Comparison of ENCODE assay signal across 16 mouse cellular contexts in genomic region chrX:71413616-71414015, GRCm38 (mm10). TPM values are rescaled to one million over a fixed set of nuclear protein-coding genes. Genes with fewer than 3 reads are reported as not detected.
DNase-seq lines count a peak whose midpoint lies in the region; ATAC-seq lines count a peak whose summit lies in the region.
"Had no signal": no experiment of that assay in that cellular context is flagged by ENCODE, and none has a peak within 500 bp of the region (broad histone marks: within the 10 kb centered on the region; RNA-seq: fewer than 3 reads in every experiment).

No protein-coding gene starts in this region.

- H3K4me2 ChIP-seq in midbrain, embryonic 14.5 days (ENCODE audit: low read length): no peak overlapping the region
- H3K4me2 ChIP-seq: embryonic facial prominence, embryonic 12.5 days; forebrain, embryonic 13.5 days; forebrain, embryonic 15.5 days had no signal

- no peaks in the 10 kb centered on the region for H3K27me3 ChIP-seq in midbrain, embryonic 14.5 days (ENCODE audit: control insufficient read depth, insufficient read depth, low read length)
- H3K27me3 ChIP-seq: embryonic facial prominence, embryonic 12.5 days; forebrain, embryonic 13.5 days; forebrain, embryonic 15.5 days had no signal

- H3K27ac ChIP-seq in midbrain, embryonic 14.5 days (replicated peaks; ENCODE audit: low read depth, low read length): no peak overlapping the region
- H3K27ac ChIP-seq: embryonic facial prominence, embryonic 10.5 days; embryonic facial prominence, embryonic 12.5 days; forebrain, embryonic 13.5 days; forebrain, embryonic 15.5 days had no signal

- no peak overlapping the region for H3K9ac ChIP-seq in midbrain, embryonic 14.5 days (replicated peaks; ENCODE audit: low read length)
- H3K9ac ChIP-seq: embryonic facial prominence, embryonic 12.5 days; forebrain, embryonic 13.5 days; forebrain, embryonic 15.5 days; forebrain, postnatal 0 days had no signal

- peaks cover 4% of the 10 kb centered on the region; the same call in 1 of the 2 replicates for H3K36me3 ChIP-seq in midbrain, embryonic 14.5 days (ENCODE audit: control insufficient read depth, insufficient read depth, low read length)
- H3K36me3 ChIP-seq: embryonic facial prominence, embryonic 10.5 days; embryonic facial prominence, embryonic 12.5 days; forebrain, embryonic 15.5 days had no signal

- H3K4me3 ChIP-seq in midbrain, embryonic 14.5 days (replicated peaks; ENCODE audit: low read depth, low read length): no peak overlapping the region
- H3K4me3 ChIP-seq: embryonic facial prominence, embryonic 10.5 days; embryonic facial prominence, embryonic 12.5 days; forebrain, embryonic 13.5 days; forebrain, embryonic 15.5 days had no signal

- no peaks in the 10 kb centered on the region for H3K4me1 ChIP-seq in midbrain, embryonic 14.5 days (ENCODE audit: control insufficient read depth, insufficient read depth, low read length)
- H3K4me1 ChIP-seq: embryonic facial prominence, embryonic 10.5 days; embryonic facial prominence, embryonic 12.5 days; forebrain, embryonic 13.5 days; forebrain, embryonic 15.5 days had no signal

- 92% methylated on average over 4 of the region's 4 CpGs for WGBS in midbrain, embryonic 14.5 days

- DNase-seq in adrenal gland, adult 2 months: peak; percentile 63
- no peak for DNase-seq in adrenal gland, postnatal 10 days
- peak; percentile 38 for DNase-seq in adrenal gland, postnatal 14 days
- DNase-seq in adrenal gland, adult 18-20 months (ENCODE audit: low spot score in 2 of 2): no peak
- peak; percentile 10 to 36 for DNase-seq in adrenal gland, postnatal 36 days
- no peak for DNase-seq in midbrain, embryonic 14.5 days
- DNase-seq: cerebellum, adult 11-12 months; cerebellum, adult 2 months; cerebellum, adult 9-10 months; cerebellum, postnatal 10 days; cerebellum, postnatal 25 days; forebrain, postnatal 0 days had no signal

- no peak for ATAC-seq in midbrain, embryonic 14.5 days (ENCODE audit: low FRiP score, low TSS enrichment)
- ATAC-seq: forebrain, embryonic 13.5 days; forebrain, embryonic 15.5 days; forebrain, postnatal 0 days had no signal

- no peaks in the 10 kb centered on the region for H3K9me3 ChIP-seq in midbrain, embryonic 14.5 days (ENCODE audit: control insufficient read depth, low read length)
- H3K9me3 ChIP-seq: embryonic facial prominence, embryonic 10.5 days; embryonic facial prominence, embryonic 12.5 days; forebrain, embryonic 13.5 days; forebrain, embryonic 15.5 days had no signal

RNA-seq across cellular contexts. Expression of gene Mtmr1, which starts 49.1 kb away (rescaled TPM):
- total RNA-seq in adrenal gland, adult 2 months (2021): 10 to 100 TPM; 25.8 to 31.6 TPM
- polyA plus RNA-seq in adrenal gland, adult 2 months (2012; rRNA removed): 4.8 and 7.4 TPM in 2 replicates
- total RNA-seq in adrenal gland, postnatal 10 days (2021): 10 to 100 TPM; 27.0 to 29.2 TPM
- 26.6 and 30.7 TPM in 2 replicates for total RNA-seq in adrenal gland, postnatal 14 days (2021)
- 10 to 100 TPM; 23.0 to 32.3 TPM for total RNA-seq in adrenal gland, adult 18-20 months (2021)
- total RNA-seq in adrenal gland, postnatal 36 days (2021): 10 to 100 TPM; 30.6 to 34.8 TPM
- 18.2 and 23.0 TPM in 2 replicates for polyA plus RNA-seq in midbrain, embryonic 14.5 days (2014; fragmentation: Nextera tagmentation; extraction: Ambion mirVana)

Comparison
In these comparisons a context has a peak if more than half of its experiments do, and no peak if none do; other contexts are left out.
1. DNase-seq: peak in adrenal gland, adult 2 months (single experiment), adrenal gland, postnatal 14 days (single experiment) and adrenal gland, postnatal 36 days (2 of 2); none in adrenal gland, postnatal 10 days (single experiment), adrenal gland, adult 18-20 months (0 of 2) and midbrain, embryonic 14.5 days (single experiment).